Mouse (Mus musculus) fibroblast of lung, adult 2 months (primary cell): ENCODE data around the gene Slc9a6.

Experiments used
- DNase-seq: peaks from one replicate; pipeline ENCODE4 v3.0.0-alpha.2; 2011; ENCODE audit warnings: low read depth

The Slc9a6 gene

DNA sequence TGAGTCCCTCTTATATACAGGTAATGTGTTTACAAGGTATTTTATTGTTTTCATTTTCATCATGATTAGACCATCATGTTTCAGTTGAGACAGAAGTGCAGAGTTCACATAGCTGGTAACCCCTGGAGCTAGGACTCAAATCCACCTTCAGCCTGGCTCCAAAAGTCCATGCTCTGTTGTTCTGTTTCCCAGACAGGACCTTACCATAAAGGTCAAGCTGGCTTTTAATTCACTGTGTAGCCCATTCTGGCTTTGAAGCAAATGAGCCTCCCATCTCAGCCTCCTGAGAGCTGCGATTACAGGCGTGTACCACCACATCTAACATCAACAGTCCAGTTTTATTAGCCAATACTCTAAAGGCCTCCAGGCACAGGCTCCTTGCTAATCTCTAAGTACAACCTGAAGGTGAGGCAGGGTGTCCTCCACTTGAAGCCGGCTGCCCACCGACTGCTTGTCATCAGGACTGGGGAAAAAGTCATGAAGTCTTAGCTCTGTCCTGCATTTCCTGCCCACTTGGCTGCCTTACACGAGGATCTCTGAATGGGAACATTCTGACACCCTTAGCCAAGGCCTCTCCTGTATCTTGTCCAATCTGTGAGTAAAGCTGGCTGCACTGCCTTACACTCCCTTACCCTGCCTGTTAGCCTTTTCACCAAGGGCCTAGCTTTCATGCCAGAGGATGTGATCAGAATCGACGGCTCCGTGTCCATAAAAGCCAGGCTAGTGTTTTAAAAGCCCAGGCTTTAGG, 55.8 kb downstream of the Slc9a6 start:
- no peak for DNase-seq

DNA sequence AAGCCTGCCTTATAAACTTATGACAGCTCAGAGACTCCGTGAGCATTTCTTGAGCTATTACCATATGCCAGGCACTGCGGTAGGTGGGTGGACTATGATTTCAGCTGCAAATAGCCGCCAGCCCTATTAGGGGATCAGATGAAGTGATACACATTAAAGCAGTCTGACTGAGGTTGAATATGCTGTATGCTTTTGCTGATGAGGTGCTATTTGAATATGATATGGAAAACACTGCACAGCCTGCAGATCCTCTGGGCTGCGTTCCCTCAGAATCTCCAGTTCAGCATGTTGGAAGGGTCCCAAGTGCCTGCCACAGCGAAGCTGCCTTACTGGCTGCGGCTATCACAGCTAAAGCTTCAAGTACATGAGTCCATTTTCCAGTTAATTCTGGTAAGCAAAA, 57.7 kb downstream of the Slc9a6 start:
- no peak for DNase-seq

DNA sequence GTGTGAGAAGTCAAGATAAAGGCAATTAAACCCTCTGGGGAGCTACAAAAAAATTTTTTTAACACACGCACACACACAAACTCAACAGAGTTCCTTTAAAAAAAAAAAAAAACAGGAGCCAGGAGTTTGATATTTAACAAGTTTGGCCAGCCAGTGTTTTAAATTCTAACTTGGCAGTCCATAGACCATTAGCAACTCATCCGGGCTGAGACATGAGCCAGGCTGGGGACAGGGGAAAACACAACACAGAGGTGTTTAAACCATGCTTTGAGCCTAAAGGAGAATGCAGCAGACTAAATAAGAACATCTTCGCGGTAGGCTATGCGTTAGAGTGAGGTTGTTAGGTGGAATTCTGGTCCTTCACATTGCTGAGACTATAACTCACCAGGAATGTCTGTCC, 58.5 kb downstream of the Slc9a6 start:
- no peak for DNase-seq

DNA sequence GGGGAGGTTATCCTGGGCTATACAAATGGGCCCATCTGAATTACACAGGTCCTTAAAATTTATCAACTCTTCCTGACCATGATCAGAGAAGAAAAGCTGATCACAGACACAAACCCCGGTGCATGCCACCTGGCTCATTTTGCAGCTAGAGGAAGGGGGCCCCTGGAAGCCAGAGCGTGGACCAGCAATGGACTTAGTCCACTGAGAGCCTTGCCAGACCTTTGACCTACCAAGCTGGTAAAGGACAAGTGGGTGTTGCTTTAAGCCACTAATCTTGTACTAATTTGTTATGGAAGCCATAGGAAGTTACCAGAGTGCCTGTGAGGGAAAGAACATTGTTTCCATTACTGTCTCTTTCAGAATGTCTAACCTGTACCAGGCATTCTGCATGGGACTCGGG, 58.9 kb downstream of the Slc9a6 start:
- no peak for DNase-seq

DNA sequence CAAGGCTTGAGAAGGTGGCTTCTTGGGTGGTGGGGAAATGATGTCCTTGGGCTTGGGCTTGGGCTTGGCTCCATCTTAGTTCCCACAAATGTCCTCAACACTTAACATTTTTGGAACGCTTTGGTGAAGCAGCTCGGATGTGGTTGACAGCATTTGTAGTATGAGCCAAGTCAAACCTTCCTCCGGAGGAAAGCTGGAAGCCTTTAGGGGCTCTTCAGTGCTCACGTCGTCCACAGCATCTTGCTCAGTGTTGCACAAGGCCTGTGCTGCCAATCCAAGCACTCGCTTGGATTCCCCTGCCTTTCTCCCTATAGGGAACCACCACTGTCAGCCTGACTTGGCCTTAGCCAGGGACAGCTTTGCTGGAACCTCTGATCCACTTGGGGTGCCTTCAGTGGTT, 66.0 kb downstream of the Slc9a6 start:
- no peak for DNase-seq

DNA sequence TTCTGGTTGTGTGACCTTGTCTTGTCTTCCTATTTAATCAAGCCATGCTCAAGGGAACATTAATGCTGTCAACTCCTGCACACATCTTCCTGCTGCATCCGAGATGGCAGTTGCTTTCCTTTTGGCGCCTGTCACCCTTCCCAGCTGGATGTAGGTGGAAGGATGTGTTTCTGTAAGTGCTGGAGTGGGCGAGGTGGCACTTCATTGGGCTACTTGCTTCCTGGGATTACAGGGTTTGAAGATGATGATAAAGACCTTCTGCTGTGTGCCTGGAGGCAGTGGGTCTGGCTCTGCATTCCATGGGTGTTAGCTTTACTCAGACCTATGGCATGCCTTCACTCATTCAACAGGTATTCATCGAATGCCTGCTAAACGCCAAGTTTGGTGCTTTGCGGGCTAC, 68.2 kb downstream of the Slc9a6 start:
- no peak for DNase-seq

DNA sequence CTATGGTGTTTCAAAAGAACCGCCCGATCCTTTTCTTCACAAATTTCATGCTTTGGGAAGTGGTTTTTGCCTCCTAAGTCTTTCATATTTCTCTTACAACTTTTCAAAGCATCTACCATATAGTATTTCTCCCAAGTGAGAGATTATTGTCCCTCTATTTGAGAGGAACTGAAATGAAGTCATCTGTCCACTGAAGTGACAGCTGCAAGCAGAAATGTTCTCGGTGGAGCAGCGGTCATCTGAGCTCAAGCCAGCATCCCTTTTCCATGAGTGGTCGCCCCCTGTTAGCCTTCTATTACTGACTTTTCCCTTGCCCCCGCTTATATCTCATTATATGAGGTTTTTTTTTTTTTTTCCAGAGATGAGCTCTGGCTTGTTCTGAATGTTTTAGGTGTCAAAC, 69.5 kb downstream of the Slc9a6 start:
- no peak for DNase-seq

GRCm38 (mm10) chrX:56682156-56682720, 72.7 kb downstream of the Slc9a6 start:
- no peak for DNase-seq

GRCm38 (mm10) chrX:56683521-56683920, 74.0 kb downstream of the Slc9a6 start:
- DNase-seq = no peak

DNA sequence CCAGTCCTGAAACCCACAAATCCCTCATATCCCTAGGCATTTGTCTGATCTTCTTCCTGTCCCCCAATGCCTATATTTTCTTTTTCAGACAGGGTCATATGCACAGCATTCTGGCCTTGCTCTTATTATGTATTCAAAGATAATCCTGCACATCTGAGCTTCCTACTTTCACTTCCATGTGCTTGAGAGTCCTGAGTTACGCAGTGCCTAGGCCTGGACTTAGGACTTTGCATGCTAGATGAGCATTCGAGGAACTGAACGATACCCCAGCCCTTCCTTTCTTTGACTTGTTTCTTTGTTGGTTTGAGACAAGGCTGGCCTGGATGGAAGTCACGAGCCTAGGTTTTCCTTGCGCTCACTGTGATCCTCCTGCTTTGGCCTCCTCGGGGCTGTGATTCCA, 83.0 kb downstream of the Slc9a6 start:
- no peak for DNase-seq

- no peak for DNase-seq
Observed at GRCm38 (mm10) chrX:56694539-56694938, 85.0 kb downstream of the Slc9a6 start.

GRCm38 (mm10) chrX:56697199-56697780, 87.7 kb downstream of the Slc9a6 start:
- DNase-seq = no peak

GRCm38 (mm10) chrX:56697886-56698285, 88.3 kb downstream of the Slc9a6 start:
- DNase-seq = no peak

- DNase-seq = no peak
Observed at GRCm38 (mm10) chrX:56701261-56701660, 91.7 kb downstream of the Slc9a6 start.

DNA sequence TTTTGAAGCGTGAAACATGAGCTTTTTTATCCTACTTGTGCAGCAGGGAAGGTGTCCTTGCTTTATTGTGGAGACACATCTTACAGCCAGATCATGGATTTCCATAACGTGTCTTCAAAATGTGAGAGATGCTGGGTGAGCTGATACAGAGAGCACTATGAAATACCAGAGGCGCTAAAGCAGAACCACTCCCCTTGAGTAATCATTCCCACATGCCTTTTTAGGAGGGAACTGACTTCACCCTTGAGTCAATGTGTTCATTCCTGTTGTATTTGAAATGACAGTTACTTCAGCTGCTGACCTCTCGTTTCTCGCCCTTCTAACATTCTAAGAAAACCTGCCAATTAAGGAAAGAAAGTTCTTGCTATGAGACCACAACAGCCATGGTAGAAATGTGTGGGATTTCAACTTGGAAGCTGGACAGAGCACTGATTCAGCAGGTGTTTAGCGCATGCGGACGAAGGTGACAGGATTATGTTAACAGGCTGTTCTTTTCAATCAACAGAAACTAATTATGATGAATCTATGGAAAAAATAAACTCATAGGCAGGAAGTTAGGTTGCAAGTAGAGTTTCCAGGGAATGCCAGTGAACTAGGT, 94.5 kb downstream of the Slc9a6 start:
- DNase-seq = no peak

DNA sequence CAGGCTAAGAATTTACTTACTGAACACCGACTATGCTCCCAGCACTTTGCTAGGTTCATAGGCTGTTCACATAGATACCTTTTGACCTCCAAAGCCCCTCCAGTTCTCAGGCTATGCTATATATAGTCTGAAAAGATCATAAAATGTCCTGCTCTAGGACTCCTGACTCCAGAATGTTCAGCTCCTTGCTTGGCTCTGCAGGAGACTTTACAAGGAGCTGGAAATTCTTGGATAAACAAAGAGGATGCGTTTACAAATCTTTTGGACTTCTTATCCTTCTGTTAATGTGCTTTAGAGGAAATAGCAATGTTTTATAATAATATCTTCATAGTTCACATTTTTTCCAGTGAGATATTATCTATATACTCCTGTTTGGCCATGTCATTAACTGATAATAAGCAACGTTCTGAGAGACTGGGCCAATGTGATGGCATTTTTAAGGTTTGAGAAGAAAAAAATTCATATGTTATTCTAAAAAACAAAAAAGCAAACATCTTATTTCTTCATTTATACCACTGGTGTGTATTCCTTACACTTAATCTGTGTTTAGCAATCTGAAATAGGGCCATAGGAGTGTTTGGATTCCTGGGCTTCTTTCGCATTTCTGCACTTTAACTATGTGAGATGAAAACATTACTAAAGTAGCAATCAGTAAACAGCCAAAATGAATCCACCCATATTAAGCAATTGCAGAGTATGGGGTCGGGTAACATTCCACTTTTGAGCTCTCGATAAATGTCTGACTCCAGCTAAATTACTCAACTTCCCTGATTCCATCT, 99.2 kb downstream of the Slc9a6 start:
- DNase-seq = no peak

GRCm38 (mm10) chrX:56710522-56710921, 101.0 kb downstream of the Slc9a6 start:
- no peak for DNase-seq

DNA sequence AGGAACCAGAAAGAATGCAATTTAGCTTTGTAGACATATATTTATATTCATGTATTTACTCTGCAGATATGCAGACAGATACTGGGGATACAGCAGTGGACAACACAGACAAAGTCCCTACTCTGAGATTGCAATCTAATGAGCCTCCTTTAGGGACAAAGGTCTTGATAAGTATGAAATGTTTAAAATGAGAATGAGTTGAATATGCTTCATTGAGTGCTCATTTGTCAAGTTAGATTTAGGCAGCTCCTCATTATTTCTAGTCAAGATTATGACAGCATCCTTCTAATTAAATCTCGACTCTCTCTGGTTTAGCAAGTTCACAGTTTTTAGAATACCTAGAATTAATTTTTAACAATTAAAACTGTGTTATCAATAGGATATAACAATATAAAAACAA, 103.1 kb downstream of the Slc9a6 start:
- DNase-seq = no peak
